Mouse (Mus musculus) brown adipose tissue, adult 24 weeks (tissue): ENCODE data around the gene Hoxa11. TPM values are rescaled to one million over a fixed set of nuclear protein-coding genes. Genes with fewer than 3 reads are reported as not detected.
A peak's percentile ranks its signal among the peaks of the same experiment; 100 is the strongest.

Source experiments
- H3K27ac ChIP-seq: fragments of 200-500 bp; replicated peaks from 2 replicates; pipeline ENCODE4 v1.5.1; 2012; ENCODE audit warnings: low read depth, mild to moderate bottlenecking, low read length
- H3K4me1 ChIP-seq: fragments of 200-500 bp; 2 replicates; pipeline ENCODE4 v1.6.1; 2012; ENCODE audit warnings: low read length, mixed read lengths; ENCODE audit not compliant: control insufficient read depth, insufficient read depth, insufficient read length
- H3K4me3 ChIP-seq: fragments of 200-500 bp; 2 replicates; pipeline ENCODE4 v1.5.1; 2012; ENCODE audit warnings: low read depth, mild to moderate bottlenecking, low read length, moderate library complexity; ENCODE audit not compliant: insufficient read depth
- polyA plus RNA-seq: library from polyadenylated mRNA; stranded (reverse); fragments of >200 nt; gene quantifications from 2 replicates; pipeline ENCODE4 v1.2.4, GENCODE M21; 2012; ENCODE audit not compliant: missing spikeins, insufficient read depth, insufficient read length

Hoxa11 gene
- polyA plus RNA-seq, 1 experiment = not detected

GRCm38 (mm10) chr6:52234428-52235140, 11.0 kb downstream of the Hoxa11 start:
- H3K4me1 ChIP-seq = no peaks in the 10 kb centered on the region
- H3K27ac ChIP-seq = no peak overlapping the region
- peak overlapping the region; percentile 26; the same call in 1 of the 2 replicates for H3K4me3 ChIP-seq

GRCm38 (mm10) chr6:52233546-52234427, 11.8 kb downstream of the Hoxa11 start:
- Histone ChIP-seq H3K4me3 (peak overlapping the region; percentile 26; the same call in 1 of the 2 replicates), H3K27ac (no peak overlapping the region), H3K4me1 (no peaks in the 10 kb centered on the region)

- H3K4me3 ChIP-seq = no peak overlapping the region
- no peaks in the 10 kb centered on the region for H3K4me1 ChIP-seq
- no peak overlapping the region for H3K27ac ChIP-seq
Observed at GRCm38 (mm10) chr6:52232984-52233545, 12.5 kb downstream of the Hoxa11 start.

GRCm38 (mm10) chr6:52232568-52232965, 13.0 kb downstream of the Hoxa11 start:
- Histone ChIP-seq H3K4me1 (no peaks in the 10 kb centered on the region), H3K27ac (no peak overlapping the region), H3K4me3 (no peak overlapping the region)

- no peak overlapping the region for H3K27ac ChIP-seq
- no peak overlapping the region for H3K4me3 ChIP-seq
- no peaks in the 10 kb centered on the region for H3K4me1 ChIP-seq
Observed at GRCm38 (mm10) chr6:52231885-52232567, 13.6 kb downstream of the Hoxa11 start.

- H3K4me3 ChIP-seq = no peak within 1 kb of the TSS
- no peak within 1 kb of the TSS for H3K27ac ChIP-seq
- no peaks in the 10 kb centered on the region for H3K4me1 ChIP-seq
Observed at GRCm38 (mm10) chr6:52230516-52231165, 15.0 kb downstream of the Hoxa11 start, which contains the start of gene Hoxa9. Gene Hoxa9 (minus strand): TSS chr6:52231089.

- Histone ChIP-seq H3K4me1 (no peaks in the 10 kb centered on the region), H3K27ac (no peak overlapping the region), H3K4me3 (no peak overlapping the region)
Observed at GRCm38 (mm10) chr6:52229558-52230416, 15.8 kb downstream of the Hoxa11 start.

GRCm38 (mm10) chr6:52228475-52229465, 16.8 kb downstream of the Hoxa11 start:
- Histone ChIP-seq H3K27ac (no peak overlapping the region), H3K4me3 (no peak overlapping the region), H3K4me1 (no peaks in the 10 kb centered on the region)

GRCm38 (mm10) chr6:52227470-52228222, 18.0 kb downstream of the Hoxa11 start:
- Histone ChIP-seq H3K4me3 (no peak overlapping the region), H3K27ac (no peak overlapping the region), H3K4me1 (no peaks in the 10 kb centered on the region)

- Histone ChIP-seq H3K4me1 (no peaks in the 10 kb centered on the region), H3K4me3 (peak overlapping the region; percentile 49), H3K27ac (no peak overlapping the region)
Observed at GRCm38 (mm10) chr6:52226569-52227257, 18.9 kb downstream of the Hoxa11 start.

GRCm38 (mm10) chr6:52225612-52226568, 19.7 kb downstream of the Hoxa11 start:
- peak overlapping the region; percentile 49 for H3K4me3 ChIP-seq
- H3K27ac ChIP-seq = no peak overlapping the region
- no peaks in the 10 kb centered on the region for H3K4me1 ChIP-seq
